Mouse (Mus musculus) G1E (cell line): ENCODE results near the gene Rsl24d1.

ENCODE experiments used
- CTCF ChIP-seq: IDR thresholded peaks from 2 replicates; pipeline ENCODE4 v1.5.1; 2012; ENCODE audit warnings: low read depth, low read length, inconsistent platforms, mixed read lengths
- GATA1 ChIP-seq: IDR thresholded peaks from 2 replicates; pipeline ENCODE4 v1.6.1; 2012; ENCODE audit warnings: borderline replicate concordance, low read length, inconsistent platforms, mixed read lengths
- POLR2AphosphoS5 ChIP-seq: IDR thresholded peaks from 2 replicates; pipeline ENCODE4 v1.6.1; 2012; ENCODE audit warnings: low read depth, low read length, inconsistent platforms; ENCODE audit not compliant: insufficient replicate concordance
- TAL1 ChIP-seq: conservative IDR thresholded peaks from 2 replicates; pipeline ENCODE4 v1.6.1; 2012; ENCODE audit warnings: low read depth, low read length, inconsistent platforms, mixed read lengths

DNA sequence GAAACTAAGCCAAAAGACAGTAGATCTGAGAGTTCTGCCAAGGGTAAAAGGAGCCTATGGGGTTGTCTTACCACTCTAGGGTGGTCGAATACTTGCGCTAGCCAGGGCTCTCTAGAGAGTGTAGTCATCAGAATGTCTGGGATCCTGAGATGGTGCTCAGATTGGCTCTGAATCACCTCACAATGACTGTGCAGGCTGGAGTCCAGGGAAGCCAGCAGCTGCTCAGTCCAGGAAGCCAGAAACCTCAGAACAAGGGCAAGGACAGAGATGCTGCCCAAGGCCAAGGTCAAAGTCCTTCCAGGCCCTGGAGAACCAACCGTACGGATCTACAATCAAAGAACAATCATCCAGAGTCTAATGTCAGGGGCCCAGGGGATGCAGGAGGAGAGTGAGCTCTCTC is 52.4 kb downstream of the Rsl24d1 start:
- TF ChIP-seq CTCF: no peak
- TF ChIP-seq GATA1: no peak
- no peak for TF ChIP-seq TAL1
- TF ChIP-seq POLR2AphosphoS5: no peak
